Mouse (Mus musculus): ENCODE results near the gene Ankrd6. TPM values are rescaled to one million over a fixed set of nuclear protein-coding genes. Genes with fewer than 3 reads are reported as not detected.
A peak's percentile ranks its signal among the peaks of the same experiment; 100 is the strongest.

The Ankrd6 gene
- polyA plus RNA-seq, 1 experiment from 2014 or later: 12.7 TPM

DNA sequence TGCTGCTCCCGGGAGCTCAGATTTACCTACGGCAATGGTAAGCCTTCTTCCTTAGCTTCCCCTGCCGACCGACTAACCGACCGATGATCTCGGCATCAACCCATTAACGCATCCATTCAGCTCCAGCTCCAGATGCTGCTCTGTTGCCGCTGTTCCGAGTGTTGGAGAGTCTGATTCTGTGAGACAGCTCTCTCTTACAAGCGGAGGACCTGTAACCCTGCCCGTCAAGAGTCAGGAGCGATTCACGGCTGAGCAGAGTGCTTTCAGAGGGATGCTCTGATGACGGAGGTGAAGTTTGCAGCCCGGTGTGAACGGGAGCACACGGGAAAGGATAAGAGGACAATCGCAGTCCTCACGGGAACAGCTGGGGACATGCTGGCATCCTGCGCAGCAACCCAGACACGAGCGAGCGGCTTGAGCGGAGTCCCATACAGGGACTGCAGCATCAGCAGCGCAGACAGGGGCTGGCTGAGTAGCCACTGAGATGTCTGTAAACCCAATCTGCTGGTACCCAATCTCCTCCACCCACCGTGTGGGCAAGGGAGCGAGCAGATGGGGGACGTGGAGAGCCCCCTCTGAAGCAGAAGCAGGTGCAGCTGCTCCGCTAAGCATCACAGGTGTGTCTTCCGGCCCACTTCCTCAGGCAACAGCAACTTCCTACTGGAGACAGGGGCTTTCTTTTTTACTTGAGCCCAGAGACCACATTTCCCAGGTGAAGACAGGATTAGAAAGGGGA, 86.3 kb downstream of the Ankrd6 start:
- H3K9ac ChIP-seq: peak overlapping the region; percentile 39

DNA sequence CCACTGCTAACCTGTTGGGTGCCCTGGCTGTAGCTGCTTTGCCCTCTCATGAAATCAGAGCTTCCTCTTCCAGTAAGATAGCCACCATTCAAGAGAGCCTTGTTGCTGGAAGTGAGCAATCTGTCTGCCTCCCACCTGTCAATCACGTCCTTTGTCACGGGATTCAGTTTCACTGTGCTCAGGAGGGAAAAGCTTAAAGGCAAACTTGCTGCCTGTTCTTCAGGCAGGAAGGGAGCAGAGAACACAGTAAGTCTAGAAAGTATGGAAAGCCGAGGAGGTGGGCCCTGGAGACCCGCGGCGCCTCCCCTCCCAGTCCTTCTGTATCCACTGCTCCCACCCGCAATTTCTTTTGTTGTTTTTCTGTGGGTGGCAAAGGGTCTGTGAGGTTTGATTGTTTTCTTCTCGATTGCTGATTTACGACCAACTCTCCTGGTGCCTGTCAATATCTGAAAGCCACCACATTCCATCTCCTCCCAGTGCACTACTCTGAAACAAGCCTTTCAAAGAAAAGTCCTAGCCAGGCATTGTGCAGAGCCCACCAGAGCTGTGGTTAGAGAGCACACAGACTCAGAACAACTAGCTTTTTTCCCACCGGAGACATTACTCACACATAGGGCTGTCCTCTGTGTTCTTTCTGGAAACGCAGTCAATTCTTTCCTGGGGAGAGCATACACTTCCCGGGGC, 87.1 kb downstream of the Ankrd6 start:
- Histone ChIP-seq H3K4me3 (peak overlapping the region; percentile 25), H3K27me3 (peaks cover 3% of the 10 kb centered on the region; the same call in 1 of the 2 replicates), H3K4me2 (replicated peaks) (peak overlapping the region; percentile 58), H3K9me3 (no peaks in the 10 kb centered on the region), H3K36me3 (no peaks in the 10 kb centered on the region), H3K9ac (peak overlapping the region; percentile 39), H3K4me1 (peaks cover 33% of the 10 kb centered on the region), H3K27ac (no peak overlapping the region)
- ATAC-seq (ENCODE audit: low FRiP score, low read depth): peak; percentile 38; the same call in 1 of the 2 replicates
- WGBS: 23% methylated on average over 12 of the region's 12 CpGs

More for the DNA sequence above, 86.3 kb downstream of the Ankrd6 start:
- H3K4me1 ChIP-seq: peaks cover 33% of the 10 kb centered on the region
- peak overlapping the region; percentile 25 for H3K4me3 ChIP-seq
- no peaks in the 10 kb centered on the region for H3K36me3 ChIP-seq
- H3K27ac ChIP-seq: no peak overlapping the region
- peaks cover 3% of the 10 kb centered on the region; the same call in 1 of the 2 replicates for H3K27me3 ChIP-seq
- ATAC-seq (ENCODE audit: low FRiP score, low read depth): no peak
- peak overlapping the region; percentile 58 for H3K4me2 ChIP-seq (replicated peaks)
- 43% methylated on average over 31 of the region's 31 CpGs for WGBS
- no peaks in the 10 kb centered on the region for H3K9me3 ChIP-seq

DNA sequence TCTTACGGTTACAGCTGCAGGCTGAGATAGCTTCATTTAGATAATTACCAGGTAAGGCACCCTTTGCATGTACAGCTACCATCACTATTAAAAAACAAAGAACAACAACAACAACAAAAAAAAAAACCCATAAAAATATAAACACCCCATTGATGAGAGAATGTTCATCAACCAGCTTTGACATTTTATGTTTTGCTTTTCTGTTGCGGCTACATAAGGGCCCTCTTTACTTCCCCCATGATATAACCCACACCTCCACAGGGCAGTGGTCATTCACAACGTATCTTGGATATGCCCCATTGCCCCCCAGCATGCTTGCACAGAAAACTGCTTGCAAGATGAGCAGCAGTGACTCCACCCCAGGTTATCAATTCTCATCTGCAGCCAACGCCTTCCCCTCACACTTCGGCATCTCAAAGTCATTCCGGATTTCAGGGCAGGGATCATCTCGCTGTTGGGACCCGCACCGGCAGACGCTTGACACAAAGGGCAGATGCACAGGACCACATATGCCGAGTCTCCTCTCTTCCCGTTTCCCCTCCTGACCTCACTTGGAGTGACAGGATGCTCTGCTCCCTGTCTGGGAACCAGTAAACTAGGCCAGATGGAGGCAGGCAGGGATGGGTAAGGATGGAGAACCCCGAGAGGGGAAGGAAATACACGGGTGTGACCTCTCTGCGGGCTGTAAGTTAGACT, 87.7 kb downstream of the Ankrd6 start:
- Histone ChIP-seq H3K4me3 (no peak overlapping the region), H3K9ac (0 out of 2 replicates have a peak overlapping the region, but pooled peaks have one; percentile 39), H3K27me3 (peaks cover 3% of the 10 kb centered on the region; the same call in 1 of the 2 replicates), H3K4me1 (peaks cover 33% of the 10 kb centered on the region), H3K36me3 (no peaks in the 10 kb centered on the region), H3K9me3 (no peaks in the 10 kb centered on the region), H3K4me2 (replicated peaks) (peak overlapping the region; percentile 58), H3K27ac (no peak overlapping the region)
- ATAC-seq (ENCODE audit: low FRiP score, low read depth): no peak
- WGBS: 61% methylated on average over 15 of the region's 15 CpGs

DNA sequence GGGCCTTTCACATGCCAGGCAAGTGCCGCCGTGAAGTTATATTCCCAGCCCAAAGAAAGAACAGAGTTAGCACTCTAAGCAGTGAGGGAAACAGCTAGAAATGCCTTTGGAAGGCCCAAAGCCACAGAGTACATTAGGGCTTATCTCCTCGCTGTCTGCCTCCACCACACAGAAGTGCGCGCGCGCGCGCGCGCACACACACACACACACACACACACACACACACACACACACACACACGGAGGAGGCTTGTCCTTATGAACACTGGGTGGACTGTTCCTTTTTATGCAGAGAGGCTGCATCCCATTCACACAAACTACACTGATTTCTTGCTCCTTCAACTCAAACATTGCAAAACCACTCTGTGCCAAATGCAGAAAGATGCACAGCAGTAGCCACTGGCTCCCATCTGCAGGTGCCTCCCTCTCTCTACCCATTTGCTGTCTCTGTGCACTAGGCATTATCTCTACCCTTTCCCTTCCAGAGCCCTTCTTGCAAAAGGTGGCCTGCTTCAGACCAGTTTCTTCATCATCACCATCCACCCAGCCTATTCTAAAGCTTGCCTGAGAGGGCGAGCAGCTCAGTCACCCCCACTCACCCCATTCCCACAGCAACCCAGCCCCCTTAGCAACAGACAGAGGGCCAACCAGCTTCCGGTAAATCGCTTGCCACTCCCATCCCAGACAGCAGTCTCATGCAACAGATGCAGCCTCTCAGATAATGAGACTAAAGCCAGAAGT, 88.5 kb downstream of the Ankrd6 start:
- ATAC-seq (ENCODE audit: low FRiP score, low read depth): no peak
- WGBS: 77% methylated on average over 15 of the region's 15 CpGs

DNA sequence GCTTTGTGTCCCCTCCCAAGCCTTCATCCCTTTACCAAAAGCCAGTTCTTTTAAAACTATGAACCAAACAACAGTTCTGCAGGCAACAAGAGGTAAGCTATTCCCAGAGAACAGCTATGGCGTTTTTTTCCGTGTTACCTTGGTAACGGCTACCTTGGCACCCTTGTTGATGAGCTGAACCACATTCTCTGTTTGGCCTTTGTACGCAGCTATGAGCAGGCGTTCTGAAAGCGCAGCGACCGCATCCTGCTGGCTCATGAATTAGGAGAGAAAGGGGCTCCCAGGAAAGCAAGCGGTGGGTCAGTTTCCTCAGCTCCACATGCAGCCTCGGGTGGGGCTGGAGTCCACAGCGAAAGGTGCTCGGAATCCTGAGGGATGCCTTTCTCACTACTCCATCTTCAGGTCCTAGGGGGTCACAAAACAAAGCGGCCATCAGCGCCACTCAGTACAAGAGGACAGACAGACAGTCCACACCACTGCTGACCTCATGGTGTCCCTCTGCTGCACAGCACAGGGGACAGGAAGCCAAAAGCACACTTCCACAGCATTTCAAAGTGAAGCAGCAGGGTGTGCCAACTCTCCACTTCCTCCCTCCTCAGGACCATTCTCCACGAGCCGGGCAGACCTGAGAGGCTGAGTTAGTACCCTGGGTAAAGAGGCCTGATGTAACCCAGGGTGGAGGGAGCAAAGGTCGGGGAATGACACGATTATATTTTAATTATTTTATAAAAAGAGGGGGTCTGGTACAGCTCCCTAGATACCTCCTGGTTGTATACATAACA, 90.3 kb downstream of the Ankrd6 start:
- no peak for ATAC-seq (ENCODE audit: low FRiP score, low read depth)
- peaks cover 33% of the 10 kb centered on the region for H3K4me1 ChIP-seq
- peaks cover 3% of the 10 kb centered on the region; the same call in 1 of the 2 replicates for H3K27me3 ChIP-seq
- H3K36me3 ChIP-seq: no peaks in the 10 kb centered on the region
- no peak overlapping the region for H3K4me2 ChIP-seq (replicated peaks)
- H3K9me3 ChIP-seq: no peaks in the 10 kb centered on the region
- H3K4me3 ChIP-seq: no peak overlapping the region
- H3K27ac ChIP-seq: no peak overlapping the region
- H3K9ac ChIP-seq: no peak overlapping the region
- 77% methylated on average over 18 of the region's 18 CpGs for WGBS

More for the DNA sequence above, 88.5 kb downstream of the Ankrd6 start:
- no peak overlapping the region for H3K4me3 ChIP-seq
- peaks cover 3% of the 10 kb centered on the region; the same call in 1 of the 2 replicates for H3K27me3 ChIP-seq
- no peak overlapping the region for H3K27ac ChIP-seq
- H3K9ac ChIP-seq: no peak overlapping the region
- H3K36me3 ChIP-seq: no peaks in the 10 kb centered on the region
- peaks cover 33% of the 10 kb centered on the region for H3K4me1 ChIP-seq
- H3K4me2 ChIP-seq (replicated peaks): no peak overlapping the region
- no peaks in the 10 kb centered on the region for H3K9me3 ChIP-seq

DNA sequence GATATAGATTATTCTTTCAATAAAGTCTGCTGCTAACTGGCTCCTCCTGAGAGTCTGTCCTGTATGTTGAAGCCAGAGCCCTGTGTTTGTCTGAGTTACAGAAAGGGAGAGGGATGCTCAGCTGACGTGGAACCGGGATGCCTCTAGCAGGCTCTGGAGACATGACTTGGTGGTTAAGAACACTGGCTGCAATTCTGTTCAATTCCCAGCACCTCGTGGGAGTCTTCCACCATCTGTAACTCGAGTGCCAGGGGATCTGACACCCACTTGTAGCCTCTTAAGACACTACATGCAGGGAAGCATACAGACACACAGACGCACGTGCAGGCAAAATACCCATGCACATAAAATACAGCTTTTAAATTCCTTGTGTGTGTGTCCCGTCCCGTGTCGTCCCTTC, 95.1 kb downstream of the Ankrd6 start:
- H3K27me3 ChIP-seq: no peaks in the 10 kb centered on the region
- H3K9ac ChIP-seq: no peak overlapping the region
- H3K9me3 ChIP-seq: no peaks in the 10 kb centered on the region
- no peaks in the 10 kb centered on the region for H3K36me3 ChIP-seq
- no peak for ATAC-seq (ENCODE audit: low FRiP score, low read depth)
- peaks cover 18% of the 10 kb centered on the region for H3K4me1 ChIP-seq
- no peak overlapping the region for H3K4me3 ChIP-seq
- 47% methylated on average over 9 of the region's 9 CpGs for WGBS
- no peak overlapping the region for H3K4me2 ChIP-seq (replicated peaks)
- H3K27ac ChIP-seq: peak overlapping the region; percentile 15; the same call in 1 of the 2 replicates

DNA sequence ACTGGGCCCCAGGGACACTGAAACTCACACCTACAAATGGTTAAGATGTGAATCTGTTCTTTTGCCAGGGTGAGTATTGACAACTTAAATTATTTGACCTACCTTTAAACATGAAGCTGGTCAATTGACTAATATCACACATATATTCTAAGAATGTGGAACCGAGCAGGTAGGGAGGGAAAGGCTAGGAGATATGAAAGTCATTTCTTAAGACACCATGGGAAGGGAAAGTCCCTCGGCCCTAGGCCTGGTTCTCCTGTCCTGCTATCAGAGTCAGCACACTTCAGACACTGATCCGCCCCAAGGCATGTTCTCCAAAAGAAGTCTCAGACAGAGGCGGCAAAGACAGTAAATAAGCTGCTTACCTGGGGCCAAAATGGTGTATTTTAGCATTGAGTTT, 95.7 kb downstream of the Ankrd6 start:
- H3K4me1 ChIP-seq: peaks cover 12% of the 10 kb centered on the region; the same call in 1 of the 2 replicates
- H3K4me3 ChIP-seq: no peak overlapping the region
- no peak overlapping the region for H3K4me2 ChIP-seq (replicated peaks)
- 78% methylated on average over 4 of the region's 4 CpGs for WGBS
- no peak overlapping the region for H3K9ac ChIP-seq
- H3K36me3 ChIP-seq: no peaks in the 10 kb centered on the region
- no peaks in the 10 kb centered on the region for H3K9me3 ChIP-seq
- H3K27ac ChIP-seq: no peak overlapping the region
- ATAC-seq (ENCODE audit: low FRiP score, low read depth): no peak
- H3K27me3 ChIP-seq: no peaks in the 10 kb centered on the region

DNA sequence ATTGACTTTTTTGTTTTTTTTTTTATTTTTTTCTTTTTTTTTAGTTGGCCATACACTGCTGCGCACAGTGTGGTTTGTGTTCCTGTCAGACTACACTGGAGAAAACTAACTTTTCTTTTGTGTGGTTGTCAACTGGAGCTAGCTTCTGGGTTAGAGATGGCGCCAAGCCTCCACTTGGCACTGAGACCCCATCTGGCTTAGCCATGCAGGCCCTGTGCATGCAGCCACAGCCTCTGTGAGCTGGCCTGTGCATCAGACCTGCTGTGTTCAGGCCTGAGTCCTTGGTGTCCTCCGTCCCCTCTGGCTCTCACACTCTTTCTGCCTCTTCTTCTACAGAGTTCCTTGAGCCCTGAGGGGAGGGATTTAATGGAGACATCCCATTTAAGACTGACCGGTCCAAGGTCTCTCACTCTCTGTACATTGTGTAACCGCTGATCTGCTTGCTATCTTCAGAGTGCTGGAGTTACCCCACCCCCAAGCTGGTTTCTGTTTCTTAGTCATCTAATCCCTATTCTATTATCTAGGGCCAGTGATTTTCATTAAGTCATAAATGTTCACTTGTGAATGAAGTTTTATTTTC, 96.9 kb downstream of the Ankrd6 start:
- Histone ChIP-seq H3K36me3 (no peaks in the 10 kb centered on the region), H3K4me2 (replicated peaks) (no peak overlapping the region), H3K4me1 (peaks cover 11% of the 10 kb centered on the region; the same call in 1 of the 2 replicates), H3K27ac (no peak overlapping the region), H3K9ac (no peak overlapping the region), H3K4me3 (no peak overlapping the region), H3K9me3 (no peaks in the 10 kb centered on the region), H3K27me3 (no peaks in the 10 kb centered on the region)
- 83% methylated on average over 5 of the region's 5 CpGs for WGBS
- ATAC-seq (ENCODE audit: low FRiP score, low read depth): no peak

DNA sequence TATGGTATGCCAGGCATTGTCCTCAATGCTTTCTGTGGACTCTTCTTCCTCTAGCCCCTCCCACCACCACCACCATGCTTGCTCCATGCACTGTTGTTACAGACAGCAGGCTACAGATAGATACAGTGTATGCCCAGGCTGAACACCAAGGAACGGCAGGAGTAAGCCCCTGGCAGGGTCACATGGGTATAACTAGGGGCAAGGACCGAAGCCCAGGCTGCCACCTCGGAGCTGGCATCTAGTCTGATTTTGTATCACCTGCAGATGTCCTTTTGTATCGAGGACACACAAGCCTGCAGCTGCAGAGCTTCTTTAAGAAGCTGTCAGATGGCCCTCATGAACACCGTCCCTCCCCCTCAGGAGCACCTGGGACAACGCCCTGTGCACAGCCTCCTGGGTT, 97.8 kb downstream of the Ankrd6 start:
- peaks cover 11% of the 10 kb centered on the region; the same call in 1 of the 2 replicates for H3K4me1 ChIP-seq
- 73% methylated on average over 6 of the region's 6 CpGs for WGBS
- no peak overlapping the region for H3K4me2 ChIP-seq (replicated peaks)
- H3K27ac ChIP-seq: no peak overlapping the region
- no peaks in the 10 kb centered on the region for H3K9me3 ChIP-seq
- no peak for ATAC-seq (ENCODE audit: low FRiP score, low read depth)
- H3K9ac ChIP-seq: no peak overlapping the region
- H3K36me3 ChIP-seq: no peaks in the 10 kb centered on the region
- no peak overlapping the region for H3K4me3 ChIP-seq
- H3K27me3 ChIP-seq: no peaks in the 10 kb centered on the region

DNA sequence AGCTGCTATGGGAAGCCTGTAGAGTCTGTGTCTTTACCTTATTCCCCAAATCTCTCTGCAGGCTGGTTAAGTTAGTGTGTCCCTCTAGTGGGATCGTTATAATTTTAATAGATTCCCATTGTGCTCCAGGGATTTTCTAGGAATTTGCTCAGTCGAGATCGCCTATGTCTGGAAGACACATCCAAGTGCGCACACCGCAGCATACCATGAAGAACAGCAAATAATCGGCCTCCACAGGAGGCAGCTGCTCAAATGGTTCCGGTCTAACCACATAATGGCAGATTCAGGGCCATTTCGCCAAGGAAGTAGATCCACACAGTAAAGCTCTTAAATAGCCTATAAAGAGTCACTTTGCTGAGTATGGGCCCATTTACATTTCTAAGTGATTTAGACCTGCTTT, 98.3 kb downstream of the Ankrd6 start:
- Histone ChIP-seq H3K27me3 (no peaks in the 10 kb centered on the region), H3K9ac (no peak overlapping the region), H3K4me3 (no peak overlapping the region), H3K4me2 (replicated peaks) (no peak overlapping the region; the same call in 1 of the 2 replicates), H3K36me3 (no peaks in the 10 kb centered on the region), H3K9me3 (no peaks in the 10 kb centered on the region), H3K27ac (no peak overlapping the region), H3K4me1 (peaks cover 11% of the 10 kb centered on the region; the same call in 1 of the 2 replicates)
- WGBS: 40% methylated on average over 8 of the region's 8 CpGs
- ATAC-seq (ENCODE audit: low FRiP score, low read depth): no peak

DNA sequence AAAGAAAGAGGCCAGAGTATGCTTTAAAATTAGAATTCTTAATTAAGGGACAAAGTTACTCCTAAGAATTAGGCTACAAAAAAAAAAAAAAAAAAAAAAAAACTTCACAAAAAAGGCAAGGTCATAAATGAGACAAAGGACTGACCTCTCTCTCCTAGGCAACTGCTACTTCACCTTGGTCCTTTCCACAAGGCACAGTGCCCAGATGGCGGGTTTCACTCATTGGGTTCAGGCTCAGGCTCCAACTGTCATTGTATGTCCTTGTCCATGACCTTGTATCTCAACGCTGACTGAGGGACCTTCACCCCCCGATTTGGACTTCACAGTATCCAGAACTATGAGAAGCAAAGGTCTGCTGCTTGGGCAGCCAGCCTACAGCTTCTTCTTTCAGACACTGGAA, 112.2 kb downstream of the Ankrd6 start:
- WGBS: 93% methylated on average over 3 of the region's 3 CpGs
- H3K9ac ChIP-seq: no peak overlapping the region
- H3K36me3 ChIP-seq: no peaks in the 10 kb centered on the region
- no peaks in the 10 kb centered on the region for H3K9me3 ChIP-seq
- no peak for ATAC-seq (ENCODE audit: low FRiP score, low read depth)
- no peak overlapping the region for H3K4me2 ChIP-seq (replicated peaks)
- H3K4me1 ChIP-seq: peaks cover 11% of the 10 kb centered on the region; the same call in 1 of the 2 replicates
- H3K4me3 ChIP-seq: no peak overlapping the region
- no peaks in the 10 kb centered on the region for H3K27me3 ChIP-seq
- H3K27ac ChIP-seq: no peak overlapping the region

All from limb, embryonic 13.5 days (tissue).